Mouse (Mus musculus) telencephalon, adult 2 months (tissue): ENCODE results near the gene Gm5767.

Source experiments
- DNase-seq: peaks from one replicate; pipeline ENCODE4 v3.0.0-alpha.2; 2011; ENCODE audit warnings: low read depth, low spot score

Gm5767 gene

GRCm38 (mm10) chr16:8680470-8680869 is at the start of gene Gm5767:
Gm5767 (plus strand) TSS chr16:8680770.
- DNase-seq: no peak

GRCm38 (mm10) chr16:8631428-8631827 is 49.1 kb upstream of the Gm5767 start:
- DNase-seq: no peak

GRCm38 (mm10) chr16:8636867-8637216 is 43.7 kb upstream of the Gm5767 start:
- no peak for DNase-seq

GRCm38 (mm10) chr16:8637217-8638051 is 43.1 kb upstream of the Gm5767 start, which contains the start of the genes Pmm2 and Tmem186:
Pmm2 (plus strand) TSS chr16:8637674.
Tmem186 (minus strand) TSS chr16:8637712.
- peak; percentile 97 for DNase-seq

GRCm38 (mm10) chr16:8638131-8638530 is 42.4 kb upstream of the Gm5767 start:
- DNase-seq: no peak

GRCm38 (mm10) chr16:8639466-8640191 is 40.9 kb upstream of the Gm5767 start:
- no peak for DNase-seq

GRCm38 (mm10) chr16:8643855-8644254 is 36.7 kb upstream of the Gm5767 start:
- no peak for DNase-seq

GRCm38 (mm10) chr16:8645546-8645945 is 35.0 kb upstream of the Gm5767 start:
- peak; percentile 33 for DNase-seq

- no peak for DNase-seq
Observed at GRCm38 (mm10) chr16:8650007-8650406, 30.6 kb upstream of the Gm5767 start.

- no peak for DNase-seq
Observed at GRCm38 (mm10) chr16:8655108-8655507, 25.5 kb upstream of the Gm5767 start.

- DNase-seq: no peak
Observed at GRCm38 (mm10) chr16:8655599-8655998, 25.0 kb upstream of the Gm5767 start.

GRCm38 (mm10) chr16:8656256-8656655 is 24.3 kb upstream of the Gm5767 start:
- DNase-seq: no peak

GRCm38 (mm10) chr16:8658349-8658748 is 22.2 kb upstream of the Gm5767 start:
- DNase-seq: no peak

GRCm38 (mm10) chr16:8658764-8659163 is 21.8 kb upstream of the Gm5767 start:
- no peak for DNase-seq

GRCm38 (mm10) chr16:8663022-8663421 is 17.5 kb upstream of the Gm5767 start:
- DNase-seq: no peak

GRCm38 (mm10) chr16:8663606-8664539 is 16.7 kb upstream of the Gm5767 start:
- no peak for DNase-seq

- no peak for DNase-seq
Observed at GRCm38 (mm10) chr16:8665367-8665766, 15.2 kb upstream of the Gm5767 start.

GRCm38 (mm10) chr16:8666452-8666851 is 14.1 kb upstream of the Gm5767 start:
- no peak for DNase-seq

- DNase-seq: no peak
Observed at GRCm38 (mm10) chr16:8667261-8667660, 13.3 kb upstream of the Gm5767 start.

GRCm38 (mm10) chr16:8667814-8668213 is 12.8 kb upstream of the Gm5767 start:
- DNase-seq: no peak

GRCm38 (mm10) chr16:8668386-8668785 is 12.2 kb upstream of the Gm5767 start:
- DNase-seq: no peak

- no peak for DNase-seq
Observed at GRCm38 (mm10) chr16:8669432-8669831, 11.1 kb upstream of the Gm5767 start.
